Mouse (Mus musculus) gastrocnemius, adult 18-20 months (tissue): Measurements from ENCODE around the gene Vangl2. TPM values are rescaled to one million over a fixed set of nuclear protein-coding genes. Genes with fewer than 3 reads are reported as not detected.

ENCODE experiments used
- DNase-seq: peaks from one replicate; pipeline ENCODE4 v3.0.0; 2021; ENCODE audit warnings: low spot score
- total RNA-seq, 2 experiments: library from RNA; stranded (reverse); gene quantifications; 2 replicates each; pipeline ENCODE4 v1.2.3; 2021

Vangl2 gene
- total RNA-seq, 2 experiments from 2014 or later = 0.34 to 0.55 TPM

DNA sequence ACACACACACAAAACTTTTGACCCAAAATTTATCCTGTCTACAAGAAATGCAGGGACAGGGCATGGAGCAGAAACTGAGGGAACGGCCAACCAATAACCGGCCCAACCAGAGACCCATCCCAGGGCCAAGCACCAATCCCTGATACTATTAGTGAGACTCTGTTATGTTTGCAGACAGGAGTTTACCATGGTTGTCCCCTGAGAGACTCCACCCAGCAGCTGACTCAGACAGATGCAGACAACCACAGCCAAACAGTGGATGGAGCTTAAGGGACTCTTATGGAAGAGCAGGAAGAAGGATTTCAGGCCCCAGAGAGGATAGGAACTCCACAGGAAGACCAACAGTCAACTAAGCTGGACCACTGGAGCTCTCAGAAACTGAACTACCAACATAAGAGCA is 1.7 kb upstream of the Vangl2 start:
- DNase-seq = peak; percentile 42

DNA sequence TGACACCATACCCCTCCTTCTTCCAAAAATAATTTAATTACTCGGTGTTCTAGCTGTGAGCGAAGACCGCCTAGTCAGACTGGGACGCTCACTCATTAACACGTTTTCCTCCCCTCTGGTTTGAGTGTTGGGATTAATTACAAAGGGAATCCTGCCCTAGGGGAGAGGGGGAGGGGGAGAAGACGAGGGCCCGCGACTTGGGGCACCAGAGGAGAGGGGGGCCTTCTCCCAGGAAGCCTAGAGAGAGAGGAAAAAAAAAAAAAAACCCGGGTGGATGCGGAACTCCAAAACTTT is 488 bp downstream of the Vangl2 start:
- DNase-seq = no peak

DNA sequence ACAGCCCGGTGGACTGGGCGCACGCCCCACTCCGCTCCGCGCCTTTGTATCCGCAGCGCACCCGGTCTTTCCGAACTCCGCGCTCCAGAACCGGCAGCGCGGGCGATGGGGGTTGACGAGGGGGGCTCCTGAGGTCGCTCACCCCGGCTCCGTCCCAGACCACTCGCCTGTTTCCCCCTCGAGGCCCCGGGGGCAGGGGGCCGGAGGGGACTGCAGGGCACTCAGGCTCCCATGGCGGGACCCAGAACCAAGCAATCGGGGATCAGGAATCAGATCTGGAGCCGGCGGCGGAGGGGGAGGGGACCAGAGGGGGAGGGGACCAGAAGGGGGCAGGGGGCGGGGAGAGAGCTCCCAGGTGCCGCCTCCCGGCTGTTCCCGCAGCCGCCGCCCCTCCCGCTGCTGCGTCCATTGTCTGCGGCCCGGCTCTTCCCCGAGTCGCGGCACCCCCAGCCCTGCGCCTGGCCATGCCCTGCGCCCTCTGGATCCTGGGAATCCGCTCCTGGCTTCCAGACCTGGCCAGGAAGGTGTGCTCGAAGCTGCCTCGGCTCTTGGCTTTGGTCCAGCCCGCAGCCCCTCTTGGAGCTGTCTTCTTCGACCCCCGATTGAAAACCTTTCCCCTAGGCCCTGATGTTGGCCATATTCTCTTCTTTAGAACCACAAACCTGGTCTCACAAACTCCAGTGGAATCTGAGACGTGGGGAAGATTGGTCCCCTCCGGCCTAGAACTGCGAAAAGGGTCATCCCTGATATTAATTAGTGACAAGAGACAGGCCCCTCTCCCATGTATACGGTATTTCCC is 1.0 kb downstream of the Vangl2 start:
- DNase-seq = peak; percentile 65

DNA sequence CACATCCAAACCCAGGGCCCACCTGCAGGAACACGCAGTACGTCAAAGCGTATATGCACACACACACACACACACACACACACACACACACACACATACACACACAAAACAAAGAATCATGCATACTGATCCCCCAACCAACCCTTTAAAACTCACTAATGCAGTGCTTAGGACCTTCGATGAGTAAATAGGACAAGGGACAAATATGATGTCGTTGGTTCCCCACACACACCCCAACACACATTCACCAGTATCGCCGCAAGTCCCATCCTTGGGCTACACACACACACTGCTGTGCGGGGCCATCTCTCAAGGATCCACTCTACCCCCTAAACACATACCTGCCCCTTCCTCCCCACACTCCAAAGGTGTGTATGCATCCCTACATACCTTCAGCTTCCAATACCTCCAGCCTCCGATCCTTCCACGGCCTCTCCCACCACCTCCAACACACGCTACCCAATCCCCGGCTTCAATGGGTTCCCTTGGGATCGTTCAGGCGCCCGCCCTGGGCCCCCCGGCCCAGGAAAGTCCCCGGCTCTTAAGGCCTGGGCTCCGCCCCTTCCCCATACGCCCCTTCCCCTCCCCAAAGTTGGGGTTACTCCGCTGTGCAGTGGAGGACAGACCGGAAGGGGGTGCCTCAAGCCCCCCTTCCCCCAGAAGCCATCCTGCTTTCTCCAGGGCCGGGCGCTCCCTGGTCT is 1.9 kb downstream of the Vangl2 start:
- no peak for DNase-seq

DNA sequence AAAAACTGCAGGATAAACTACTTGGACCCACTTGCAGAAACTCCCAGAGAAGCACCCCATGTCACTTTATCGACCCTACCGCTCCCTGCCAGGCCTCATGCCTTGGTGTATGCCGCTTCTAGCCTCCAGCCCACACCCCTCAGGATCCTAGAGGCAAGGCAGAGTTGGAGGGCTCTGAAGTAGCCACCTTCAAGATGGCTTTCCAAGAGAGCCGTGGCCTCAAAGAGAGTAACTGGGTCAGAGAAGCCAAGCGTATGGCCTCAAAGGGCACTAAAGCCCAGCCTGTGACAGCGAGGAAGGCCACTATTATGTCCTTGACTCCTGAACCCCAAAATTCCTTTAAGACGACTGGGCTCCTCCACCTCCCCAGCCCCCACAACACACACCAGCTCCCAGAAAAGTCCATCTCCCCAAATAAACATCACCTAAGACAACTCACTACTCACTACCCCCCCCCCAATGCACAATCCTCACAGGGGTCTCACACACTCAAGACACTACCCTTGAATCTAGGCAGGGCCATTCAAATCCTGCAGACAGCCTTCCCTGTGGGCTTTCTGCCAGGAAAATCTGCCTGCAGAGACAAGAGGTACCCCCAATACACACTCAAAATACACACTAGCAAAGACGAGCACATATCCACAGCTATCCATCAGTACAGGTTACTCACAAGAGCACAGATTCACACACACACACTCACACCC is 2.9 kb downstream of the Vangl2 start:
- no peak for DNase-seq

DNA sequence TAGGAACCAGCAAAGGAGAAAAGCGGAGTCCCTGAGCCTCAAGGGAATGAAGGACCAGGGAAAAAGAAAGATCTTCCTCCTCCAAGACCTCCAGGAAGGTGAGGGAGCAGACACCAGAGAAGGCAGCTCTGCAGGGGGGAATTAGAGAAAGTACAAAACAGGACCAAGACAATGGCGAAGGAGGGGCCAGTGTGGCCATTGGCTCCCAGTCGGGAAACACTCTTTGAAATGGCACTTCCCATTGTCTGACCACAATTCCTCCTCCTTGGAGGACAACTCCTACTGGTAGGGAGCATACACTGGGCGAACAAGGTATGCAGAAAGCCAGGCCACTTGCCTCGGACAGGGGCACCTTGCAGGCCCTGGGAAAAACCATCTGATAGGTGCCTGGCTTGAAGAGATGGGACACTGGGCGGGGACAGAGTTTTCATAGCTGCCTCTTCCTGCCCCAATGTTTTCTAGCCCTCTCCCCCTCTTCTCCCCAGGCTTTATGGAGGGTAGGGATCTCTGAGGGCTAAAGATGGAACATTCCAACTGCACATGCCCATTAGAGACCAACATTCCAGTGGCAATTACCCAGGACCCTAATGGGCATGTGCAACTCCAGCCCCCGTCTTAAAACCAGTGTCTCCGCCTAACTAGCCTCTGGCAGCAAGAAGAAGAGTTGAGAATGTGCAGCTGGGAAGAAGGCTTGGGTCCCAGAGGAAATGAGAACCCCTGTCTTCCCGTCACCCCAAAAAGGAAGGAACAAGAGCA is 3.9 kb downstream of the Vangl2 start:
- no peak for DNase-seq

DNA sequence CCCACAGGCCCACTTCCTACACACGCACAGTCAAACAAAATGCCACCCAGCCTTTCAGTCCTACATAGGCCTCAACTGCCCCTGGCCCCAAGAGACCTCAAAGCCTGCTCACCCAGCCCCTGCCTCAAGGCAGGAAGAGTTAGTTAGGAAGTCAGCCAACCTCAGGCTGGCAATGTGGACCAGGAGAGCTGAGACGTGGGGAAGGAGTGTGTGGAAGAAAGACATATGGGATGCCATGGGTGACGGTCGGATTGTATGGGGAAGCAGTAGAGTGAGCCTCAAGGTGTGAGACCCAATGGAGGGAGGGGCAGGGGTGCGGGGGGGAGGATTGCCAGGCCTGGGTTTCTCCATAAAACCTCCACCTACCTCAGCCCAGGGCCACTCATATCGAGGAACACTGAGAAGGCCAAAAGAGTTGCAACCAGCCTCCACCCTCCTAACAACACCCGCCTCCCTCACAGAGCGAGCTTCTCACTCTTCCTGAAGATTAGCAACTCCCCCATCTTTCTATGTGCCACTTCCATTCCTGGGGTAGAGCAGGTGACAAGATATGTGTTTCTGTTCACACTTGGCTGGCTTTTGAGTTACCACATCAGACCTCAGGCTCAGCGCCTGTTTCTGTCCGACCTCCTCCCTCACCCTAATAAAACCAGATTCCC is 8.3 kb downstream of the Vangl2 start:
- no peak for DNase-seq

DNA sequence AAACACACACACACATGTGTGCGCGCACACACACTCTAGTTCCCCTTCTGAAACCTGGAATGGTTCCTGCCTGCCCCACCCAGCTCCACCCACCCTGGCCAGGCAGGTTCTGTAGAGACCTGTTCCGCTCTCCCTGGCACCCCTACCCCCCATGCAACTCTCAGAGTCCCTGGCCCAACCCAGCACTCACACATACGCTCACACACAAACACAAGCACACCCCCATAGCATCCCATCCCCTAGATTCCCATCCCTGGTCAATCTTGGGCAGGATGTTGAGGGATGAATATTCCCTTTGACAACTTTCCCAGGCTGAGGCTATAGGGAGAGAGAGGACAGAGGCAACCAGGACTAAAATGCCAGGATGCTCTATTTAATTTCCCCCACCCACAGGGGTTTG is 8.9 kb downstream of the Vangl2 start:
- no peak for DNase-seq

DNA sequence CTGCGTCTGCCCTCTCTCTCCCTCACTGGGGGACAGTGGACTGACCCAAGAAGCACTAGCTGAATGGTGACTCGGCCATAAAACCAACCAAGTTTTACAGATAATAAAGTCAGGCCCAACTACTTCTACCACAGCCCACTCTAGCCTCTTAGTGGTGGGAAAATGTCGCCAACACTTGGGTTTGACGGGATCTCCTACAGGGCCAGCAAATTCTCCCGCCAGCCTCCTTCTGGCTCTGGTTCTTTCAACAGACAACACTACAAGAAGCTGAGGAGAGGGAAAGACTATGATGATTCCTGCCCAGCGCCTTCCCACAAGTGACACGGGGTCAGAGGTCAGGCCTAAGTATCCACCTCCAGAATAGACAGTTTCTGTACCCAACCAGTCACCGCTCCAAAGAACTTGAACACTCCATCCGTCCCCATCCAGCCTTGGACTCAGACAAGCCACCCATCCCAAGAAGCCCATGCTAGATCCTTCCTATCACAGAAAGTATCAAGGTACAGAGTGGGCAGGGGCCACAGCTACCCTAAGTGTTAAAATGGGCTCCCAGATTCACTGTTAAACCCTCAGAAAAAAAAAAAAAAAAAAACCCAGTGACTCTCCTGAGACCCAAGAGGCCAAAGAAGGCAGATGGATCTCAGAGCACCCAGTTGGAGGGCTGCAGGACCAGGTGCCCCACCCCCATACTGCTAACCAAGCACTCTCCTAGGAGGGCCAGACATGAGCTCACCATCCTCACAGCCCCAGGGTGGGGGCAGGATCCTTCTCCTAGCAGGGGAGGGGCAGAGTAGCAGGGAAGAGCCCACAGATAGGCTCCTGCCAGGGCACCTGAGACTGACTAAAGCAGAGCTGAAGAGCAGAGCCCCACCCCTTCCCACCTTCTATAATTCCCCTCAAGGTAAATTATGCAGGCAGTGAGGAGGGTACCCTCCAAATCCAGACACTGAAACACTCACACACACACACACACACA is 9.6 kb downstream of the Vangl2 start:
- no peak for DNase-seq

DNA sequence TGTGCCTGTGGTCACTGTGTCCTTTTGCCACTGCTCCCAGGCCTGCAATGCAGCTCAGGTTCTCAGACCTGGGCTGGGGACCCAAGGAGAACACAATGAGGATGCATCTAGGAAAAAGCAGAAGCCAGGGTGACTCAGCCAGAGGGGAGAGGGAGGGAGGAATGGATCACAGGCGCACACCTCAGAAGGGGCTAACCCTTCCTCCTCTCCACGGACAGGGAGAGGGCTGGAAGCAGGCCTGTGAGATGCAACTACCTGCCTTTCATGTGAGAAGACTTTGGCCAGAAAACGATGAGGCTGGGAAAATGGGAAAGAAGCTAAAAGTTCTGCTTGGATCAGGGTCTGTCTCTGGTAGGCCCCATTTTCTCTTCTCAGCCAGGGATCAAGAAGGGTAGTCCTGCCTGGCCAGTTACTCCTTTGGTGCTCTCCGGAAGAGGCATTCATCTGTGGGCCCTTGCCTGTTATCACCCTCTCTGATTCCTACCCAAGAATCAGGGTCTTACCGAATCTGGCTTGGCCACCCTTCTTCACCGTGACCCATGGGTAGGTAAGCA is 10.7 kb downstream of the Vangl2 start:
- DNase-seq = no peak

DNA sequence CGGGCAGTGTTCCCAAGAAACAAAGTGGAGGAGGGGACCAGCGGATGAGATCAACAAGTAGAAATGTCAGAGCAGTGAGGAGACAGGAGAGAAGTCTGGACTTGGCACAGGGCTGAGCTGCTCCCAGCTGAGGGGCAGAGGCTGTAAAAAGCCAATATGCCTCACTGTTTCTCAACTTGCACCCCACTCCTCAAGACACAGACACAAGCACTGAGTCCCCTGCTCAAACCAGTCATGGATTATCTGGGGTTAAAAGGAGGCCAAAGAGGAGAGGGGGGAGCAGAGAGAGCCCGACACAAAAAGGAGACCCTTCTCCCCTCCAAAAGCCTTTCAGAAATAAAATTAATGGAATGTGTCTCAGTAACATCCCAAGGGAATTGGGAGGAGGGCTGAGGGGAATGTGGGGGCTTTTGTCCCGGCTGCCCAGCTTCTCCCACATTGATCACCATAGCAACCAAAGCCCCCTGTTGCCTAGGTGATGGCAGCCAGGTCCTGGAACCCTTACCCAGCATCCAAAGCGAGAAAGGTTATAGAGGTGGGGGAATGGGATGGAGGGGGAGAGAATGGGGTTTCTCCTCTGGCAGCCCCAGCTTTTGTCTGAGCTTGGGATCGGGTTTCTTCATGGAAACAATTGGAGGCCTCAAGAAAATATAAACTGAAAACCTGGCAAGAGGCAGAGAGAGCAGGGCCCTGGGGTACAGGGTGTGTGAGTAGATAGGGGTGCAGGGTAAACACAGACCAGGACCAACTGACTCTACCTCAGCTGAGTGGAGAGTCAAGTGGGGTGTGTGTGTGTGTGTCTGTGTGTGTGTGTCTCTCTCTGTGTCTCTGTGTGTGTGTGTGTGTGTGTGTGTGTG is 11.4 kb downstream of the Vangl2 start:
- DNase-seq = no peak

DNA sequence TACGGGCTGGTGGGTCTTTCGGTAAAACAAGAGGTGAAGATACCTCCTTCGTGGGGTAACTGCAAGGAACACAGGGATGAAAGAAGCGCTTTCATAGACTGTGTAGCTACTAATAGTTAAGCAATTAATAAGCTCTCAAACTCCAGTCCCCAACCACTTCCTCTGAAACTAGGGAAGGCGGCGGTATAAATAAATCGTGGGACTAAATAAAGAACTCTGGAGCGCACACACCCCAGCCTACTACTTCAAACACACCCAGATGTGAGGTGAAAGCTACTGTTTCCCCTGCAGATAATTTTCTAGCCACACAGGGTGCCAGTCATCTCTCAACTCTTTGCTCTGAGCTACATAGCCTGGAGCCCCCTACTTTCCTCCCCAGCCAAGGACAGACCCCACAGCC is 12.2 kb downstream of the Vangl2 start:
- no peak for DNase-seq

DNA sequence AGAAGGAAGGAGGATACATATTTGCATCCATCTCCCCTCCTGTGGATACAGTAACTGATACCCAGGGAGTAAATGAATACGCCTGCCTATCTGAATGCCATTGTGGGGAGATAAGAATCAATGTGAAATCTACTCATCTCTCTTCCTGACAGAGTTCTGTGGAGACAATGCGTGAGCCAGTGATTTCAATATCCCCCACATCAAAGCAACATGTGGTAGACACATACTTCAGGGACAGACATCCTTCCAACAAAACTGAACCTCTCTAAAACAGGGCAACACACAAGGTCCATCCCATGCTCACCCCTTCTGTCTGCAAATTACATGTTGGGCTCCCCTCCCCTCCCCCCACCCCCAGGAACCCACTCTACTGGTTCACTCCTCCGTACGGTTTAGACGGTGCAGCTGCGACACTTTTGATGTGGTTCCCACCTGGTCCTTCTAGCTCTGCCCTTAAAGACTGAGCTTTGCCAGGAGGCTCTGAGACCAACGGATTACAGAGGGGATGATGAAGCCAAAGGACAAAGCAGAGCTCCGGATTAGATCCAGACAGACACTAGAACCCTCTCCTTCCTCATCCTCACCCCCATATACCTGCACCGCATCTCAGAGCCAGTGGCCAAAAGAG is 12.8 kb downstream of the Vangl2 start:
- DNase-seq = no peak

DNA sequence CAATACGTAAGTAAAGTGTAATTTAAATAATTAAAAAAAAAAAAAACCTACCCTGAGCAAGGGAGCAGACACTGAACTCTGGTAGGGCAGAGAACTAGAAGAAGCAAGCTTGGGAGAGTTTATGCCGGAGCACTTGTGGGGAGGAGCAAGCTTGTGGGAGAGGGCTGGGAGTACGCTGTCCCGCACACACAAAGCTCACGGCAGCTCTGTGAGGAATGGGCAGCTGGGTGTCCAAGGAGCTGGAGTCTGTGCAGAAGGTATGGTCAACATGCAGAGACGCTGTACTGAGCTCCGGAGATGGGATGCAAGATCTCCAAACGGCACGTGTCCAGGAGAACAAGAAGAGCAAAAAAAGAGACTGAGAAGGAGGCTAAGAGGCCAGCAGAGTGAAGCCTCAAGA is 13.5 kb downstream of the Vangl2 start:
- no peak for DNase-seq

DNA sequence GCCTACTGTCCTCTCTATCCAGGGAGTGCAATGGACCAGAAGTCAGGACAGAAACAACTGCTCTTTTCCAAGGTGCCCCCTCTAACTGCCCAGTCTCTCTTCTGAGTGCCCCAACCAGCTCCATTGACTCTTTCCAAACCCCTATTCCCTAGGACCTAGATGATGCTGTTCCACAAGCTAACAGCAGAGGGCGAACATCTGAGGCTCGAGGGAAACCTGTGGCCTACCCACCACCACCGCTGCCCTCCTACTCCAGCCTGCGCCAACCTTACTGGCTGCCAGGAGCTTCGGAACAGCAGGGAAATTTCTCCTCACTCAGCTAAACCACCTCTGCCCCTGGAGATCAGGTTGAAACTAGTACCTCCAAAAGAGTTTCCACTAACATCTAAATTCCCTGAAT is 16.2 kb downstream of the Vangl2 start:
- DNase-seq = peak; percentile 54

DNA sequence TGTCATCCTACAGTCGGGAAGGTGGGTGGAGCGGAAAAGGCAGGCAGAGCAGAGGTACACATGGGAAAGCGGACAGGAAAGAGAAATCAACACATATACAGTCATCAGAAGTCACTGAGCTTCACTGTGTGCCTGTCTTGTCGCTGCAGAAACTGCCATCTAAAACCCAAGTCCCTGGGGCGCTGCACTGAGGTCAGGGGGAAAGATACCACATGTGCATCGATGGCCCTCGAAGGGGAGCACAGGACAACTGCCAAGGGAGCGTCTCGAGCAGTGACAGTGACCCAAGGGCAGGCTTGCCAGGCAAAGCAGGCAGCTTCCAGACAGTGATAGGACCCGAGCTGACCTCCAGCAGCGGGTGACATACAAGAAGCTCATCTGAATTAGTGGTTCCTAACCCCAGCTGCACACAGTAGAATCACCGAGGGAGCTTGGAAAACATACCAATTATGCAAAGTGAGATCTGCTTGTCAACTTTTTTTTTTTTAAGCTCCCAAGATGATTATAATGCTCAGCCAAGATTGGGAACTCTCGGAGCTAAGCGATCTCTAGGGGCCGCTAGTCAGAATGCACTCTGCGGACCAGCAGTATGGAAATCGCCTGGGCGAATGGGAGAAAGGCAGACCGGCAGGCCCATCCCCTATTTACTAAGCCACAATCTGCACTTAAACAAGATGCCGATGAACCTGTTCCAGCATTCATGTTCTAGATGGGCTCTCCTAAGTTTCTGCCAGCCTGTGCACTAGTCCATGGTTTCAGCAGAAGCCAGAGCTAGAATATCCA is 18.0 kb downstream of the Vangl2 start:
- no peak for DNase-seq

DNA sequence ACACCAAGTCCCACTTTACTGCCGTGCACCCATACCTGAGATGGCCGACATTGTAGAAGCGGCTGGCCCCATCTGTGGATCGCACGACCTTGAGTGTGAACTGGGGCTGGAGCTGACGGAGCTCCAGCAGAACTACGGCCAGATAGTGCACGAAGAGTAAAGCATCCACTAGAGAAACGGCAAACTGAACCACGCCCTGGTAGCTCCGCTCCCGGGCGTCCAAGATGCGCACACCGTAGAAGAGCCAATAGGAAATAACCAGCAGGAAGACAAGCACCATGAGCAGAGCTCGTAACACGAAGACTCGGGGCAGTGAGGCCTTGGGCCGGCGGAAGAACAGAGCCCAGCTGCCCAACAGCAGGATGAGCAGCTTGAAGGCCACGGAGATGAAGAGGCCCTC is 18.8 kb downstream of the Vangl2 start:
- DNase-seq = no peak

DNA sequence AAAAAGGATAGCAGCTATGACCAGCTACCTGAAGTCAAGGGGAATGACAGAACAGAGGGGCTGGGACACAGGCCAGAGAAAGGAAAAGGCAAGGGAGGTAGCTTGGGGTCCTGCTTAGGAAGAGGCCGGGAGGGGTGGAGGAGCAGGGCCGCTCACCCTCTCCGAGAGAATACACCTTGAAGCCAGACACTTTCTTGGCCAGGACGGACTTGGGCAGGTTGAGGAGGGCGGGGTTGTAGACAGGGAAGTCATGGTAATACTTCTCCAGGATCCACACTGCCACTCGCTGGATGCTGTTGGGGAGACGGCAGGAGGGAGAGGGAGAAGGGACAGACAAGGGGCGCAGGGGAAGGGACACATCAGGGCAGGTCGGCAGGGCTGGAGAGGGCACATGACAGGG is 19.9 kb downstream of the Vangl2 start:
- DNase-seq = no peak
